Mouse (Mus musculus): ENCODE measurements around the gene Lsamp. TPM values are rescaled to one million over a fixed set of nuclear protein-coding genes. Genes with fewer than 3 reads are reported as not detected.

Lsamp gene
- polyA plus RNA-seq, 1 experiment from 2014 or later: 1.1 TPM

DNA sequence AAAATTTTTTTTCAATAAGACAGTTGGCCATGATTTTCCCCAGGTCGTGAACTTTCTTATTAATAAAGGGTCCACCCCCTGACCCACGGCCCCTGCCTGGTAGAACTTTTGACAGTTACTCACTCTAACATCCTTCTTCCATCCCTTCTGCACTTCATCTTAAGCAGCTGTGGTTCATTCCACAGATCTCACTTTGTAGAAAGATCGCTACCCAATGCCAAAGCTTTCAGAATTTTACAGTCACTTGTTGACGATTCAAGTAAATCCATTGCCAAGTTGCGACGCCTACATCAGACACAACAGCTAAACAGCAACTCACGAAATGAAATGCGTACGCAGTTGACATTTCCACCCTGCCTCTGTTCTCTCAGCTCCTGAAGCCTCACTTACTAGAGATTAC, 2184.1 kb downstream of the Lsamp start:
- Histone ChIP-seq H3K9ac (no peak overlapping the region), H3K36me3 (no peaks in the 10 kb centered on the region), H3K4me2 (no peak overlapping the region), H3K27me3 (replicated peaks) (no peaks in the 10 kb centered on the region), H3K4me1 (replicated peaks) (no peaks in the 10 kb centered on the region), H3K27ac (ENCODE audit: poor library complexity, severe bottlenecking) (no peak overlapping the region), H3K9me3 (replicated peaks) (no peaks in the 10 kb centered on the region), H3K4me3 (no peak overlapping the region)
- 86% methylated on average over 9 of the region's 9 CpGs for WGBS
- no peak for ATAC-seq (ENCODE audit: insufficient number of reproducible peaks, low FRiP score)

DNA sequence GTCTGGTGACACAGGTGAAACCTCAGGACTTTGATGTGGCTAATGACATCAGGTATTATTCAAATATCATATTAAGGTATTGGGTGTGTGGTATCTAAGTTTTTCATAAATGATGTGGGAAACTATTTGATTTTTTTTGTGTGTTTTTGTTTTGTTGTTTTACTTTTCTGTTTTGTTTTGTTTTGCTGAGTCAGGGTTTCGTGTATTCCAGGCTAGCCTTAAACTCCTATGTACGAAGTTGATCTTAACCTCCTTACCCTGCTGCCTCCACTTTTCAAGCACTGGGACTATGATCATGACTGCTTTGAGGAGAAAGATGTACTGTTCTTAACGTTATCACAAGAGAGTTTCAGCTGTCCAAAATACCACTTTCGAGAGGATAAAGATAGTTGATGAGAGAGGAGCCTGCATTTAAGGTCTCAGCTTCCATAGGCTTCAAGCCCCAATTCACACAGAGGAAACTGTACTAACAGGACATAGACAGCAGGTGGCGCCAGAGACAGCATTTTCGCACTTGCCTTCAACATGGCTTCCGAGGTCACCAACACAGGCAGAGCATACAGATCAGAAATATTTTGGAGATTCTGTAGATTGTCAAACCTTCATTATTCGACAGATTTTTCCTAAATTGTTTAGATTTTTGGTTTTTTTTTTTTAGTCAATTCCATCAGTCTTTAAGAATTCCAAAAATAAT, 2185.4 kb downstream of the Lsamp start:
- Histone ChIP-seq H3K27me3 (replicated peaks) (no peaks in the 10 kb centered on the region), H3K4me2 (no peak overlapping the region), H3K36me3 (no peaks in the 10 kb centered on the region), H3K27ac (ENCODE audit: poor library complexity, severe bottlenecking) (no peak overlapping the region), H3K4me3 (no peak overlapping the region), H3K4me1 (replicated peaks) (no peaks in the 10 kb centered on the region), H3K9me3 (replicated peaks) (no peaks in the 10 kb centered on the region), H3K9ac (no peak overlapping the region)
- no peak for ATAC-seq (ENCODE audit: insufficient number of reproducible peaks, low FRiP score)
- 26% methylated on average over 8 of the region's 8 CpGs for WGBS

DNA sequence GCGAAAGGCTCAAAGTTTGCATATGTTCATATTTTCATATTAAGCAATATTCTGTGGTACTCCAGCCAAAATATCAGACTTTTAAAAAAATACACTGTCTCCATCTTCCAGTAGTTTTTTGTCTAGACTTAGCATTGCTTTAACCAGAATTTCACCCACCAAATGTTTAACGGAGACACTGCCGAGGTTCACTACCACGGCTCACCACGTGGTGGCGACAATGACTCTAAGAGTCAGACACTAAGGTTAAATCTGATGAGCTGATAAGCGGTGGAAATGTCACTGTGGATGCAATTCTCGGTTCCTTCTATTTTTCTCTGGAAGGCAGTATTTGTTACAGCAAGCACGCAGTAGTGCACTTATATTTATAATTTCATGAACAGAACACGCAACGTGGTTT, 2188.3 kb downstream of the Lsamp start:
- Histone ChIP-seq H3K27ac (ENCODE audit: poor library complexity, severe bottlenecking) (no peak overlapping the region), H3K9me3 (replicated peaks) (no peaks in the 10 kb centered on the region), H3K4me2 (no peak overlapping the region), H3K4me3 (no peak overlapping the region), H3K9ac (no peak overlapping the region), H3K4me1 (replicated peaks) (no peaks in the 10 kb centered on the region), H3K36me3 (no peaks in the 10 kb centered on the region), H3K27me3 (replicated peaks) (no peaks in the 10 kb centered on the region)
- no peak for ATAC-seq (ENCODE audit: insufficient number of reproducible peaks, low FRiP score)
- WGBS: 31% methylated on average over 11 of the region's 11 CpGs

- Histone ChIP-seq H3K36me3 (no peaks in the 10 kb centered on the region), H3K27me3 (replicated peaks) (no peaks in the 10 kb centered on the region), H3K4me2 (no peak overlapping the region), H3K9me3 (replicated peaks) (no peaks in the 10 kb centered on the region), H3K4me3 (no peak overlapping the region), H3K4me1 (replicated peaks) (no peaks in the 10 kb centered on the region), H3K27ac (ENCODE audit: poor library complexity, severe bottlenecking) (no peak overlapping the region), H3K9ac (no peak overlapping the region)
- WGBS: 70% methylated on average over 3 of the region's 3 CpGs
- no peak for ATAC-seq (ENCODE audit: insufficient number of reproducible peaks, low FRiP score)
Observed at GRCm38 (mm10) chr16:42178866-42179265, 2194.7 kb downstream of the Lsamp start.

GRCm38 (mm10) chr16:42180025-42180424, 2195.9 kb downstream of the Lsamp start:
- no peaks in the 10 kb centered on the region for H3K4me1 ChIP-seq (replicated peaks)
- H3K36me3 ChIP-seq: no peaks in the 10 kb centered on the region
- WGBS: 74% methylated on average over 6 of the region's 6 CpGs
- no peaks in the 10 kb centered on the region for H3K9me3 ChIP-seq (replicated peaks)
- no peak overlapping the region for H3K9ac ChIP-seq
- H3K27me3 ChIP-seq (replicated peaks): no peaks in the 10 kb centered on the region
- ATAC-seq (ENCODE audit: insufficient number of reproducible peaks, low FRiP score): no peak
- H3K4me2 ChIP-seq: no peak overlapping the region
- no peak overlapping the region for H3K27ac ChIP-seq (ENCODE audit: poor library complexity, severe bottlenecking)
- H3K4me3 ChIP-seq: no peak overlapping the region

DNA sequence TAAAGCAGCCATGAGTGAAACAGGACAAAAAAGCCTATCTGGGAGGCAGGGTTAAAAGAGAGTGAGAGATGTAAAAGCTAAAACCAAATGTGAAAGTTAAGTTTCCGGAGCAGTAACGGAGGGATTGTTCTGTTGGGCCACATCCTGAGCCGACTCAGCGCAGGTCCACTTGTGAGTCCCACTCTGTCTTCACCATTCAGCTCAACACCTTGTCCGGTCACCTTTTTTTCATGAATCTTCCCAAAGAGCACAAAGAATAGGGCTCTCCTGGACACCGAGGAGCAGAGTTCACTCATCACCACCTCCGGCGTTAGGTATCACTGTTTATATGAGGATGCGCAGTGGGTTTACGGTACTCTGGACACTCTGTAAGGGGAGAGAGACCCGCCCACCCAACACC, 2196.3 kb downstream of the Lsamp start:
- Histone ChIP-seq H3K9me3 (replicated peaks) (no peaks in the 10 kb centered on the region), H3K4me3 (no peak overlapping the region), H3K27me3 (replicated peaks) (no peaks in the 10 kb centered on the region), H3K4me2 (no peak overlapping the region), H3K9ac (no peak overlapping the region), H3K27ac (ENCODE audit: poor library complexity, severe bottlenecking) (no peak overlapping the region), H3K4me1 (replicated peaks) (no peaks in the 10 kb centered on the region), H3K36me3 (no peaks in the 10 kb centered on the region)
- no peak for ATAC-seq (ENCODE audit: insufficient number of reproducible peaks, low FRiP score)
- WGBS: 89% methylated on average over 11 of the region's 11 CpGs

DNA sequence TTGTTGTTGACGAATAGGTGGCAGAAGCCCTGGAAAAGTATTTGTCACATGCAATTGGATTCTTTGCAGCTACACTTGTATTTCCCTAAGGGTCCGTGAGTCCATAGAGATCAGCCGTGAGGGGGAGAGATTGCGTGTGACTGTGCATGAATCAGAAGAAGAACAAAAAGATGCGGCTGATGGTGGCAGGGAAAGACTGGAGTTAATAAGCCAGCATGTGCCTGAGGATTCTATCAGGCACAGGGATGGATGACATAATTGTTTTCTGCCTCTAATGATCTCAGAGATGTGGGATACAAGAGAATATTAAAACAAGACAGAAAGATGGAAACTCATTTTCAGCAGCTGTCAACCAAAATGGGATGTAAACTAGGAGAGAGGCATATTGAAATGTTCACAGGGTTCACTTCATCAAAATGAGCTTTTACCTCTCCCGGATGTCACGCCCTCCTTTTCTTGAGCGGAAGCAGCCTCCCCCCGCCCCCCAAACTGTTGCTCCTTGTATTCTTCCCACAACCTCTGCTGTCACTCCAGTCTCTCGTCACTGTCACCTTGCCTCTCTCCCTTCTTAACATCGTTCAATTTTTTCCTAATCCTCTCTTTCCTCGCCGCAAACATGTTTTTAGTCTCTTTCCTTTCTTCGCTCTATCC, 2205.4 kb downstream of the Lsamp start:
- peak overlapping the region; percentile 73 for H3K4me2 ChIP-seq
- H3K27ac ChIP-seq (ENCODE audit: poor library complexity, severe bottlenecking): peak overlapping the region; percentile 9; the same call in 1 of the 2 replicates
- WGBS: 40% methylated on average over 14 of the region's 14 CpGs
- peak overlapping the region; percentile 54 for H3K4me3 ChIP-seq
- H3K9ac ChIP-seq: peak overlapping the region; percentile 57
- H3K36me3 ChIP-seq: no peaks in the 10 kb centered on the region
- peaks cover 3% of the 10 kb centered on the region; the same call in 1 of the 2 replicates for H3K4me1 ChIP-seq (replicated peaks)
- H3K9me3 ChIP-seq (replicated peaks): no peaks in the 10 kb centered on the region
- H3K27me3 ChIP-seq (replicated peaks): no peaks in the 10 kb centered on the region
- peak; percentile 40; the same call in 1 of the 2 replicates for ATAC-seq (ENCODE audit: insufficient number of reproducible peaks, low FRiP score)

DNA sequence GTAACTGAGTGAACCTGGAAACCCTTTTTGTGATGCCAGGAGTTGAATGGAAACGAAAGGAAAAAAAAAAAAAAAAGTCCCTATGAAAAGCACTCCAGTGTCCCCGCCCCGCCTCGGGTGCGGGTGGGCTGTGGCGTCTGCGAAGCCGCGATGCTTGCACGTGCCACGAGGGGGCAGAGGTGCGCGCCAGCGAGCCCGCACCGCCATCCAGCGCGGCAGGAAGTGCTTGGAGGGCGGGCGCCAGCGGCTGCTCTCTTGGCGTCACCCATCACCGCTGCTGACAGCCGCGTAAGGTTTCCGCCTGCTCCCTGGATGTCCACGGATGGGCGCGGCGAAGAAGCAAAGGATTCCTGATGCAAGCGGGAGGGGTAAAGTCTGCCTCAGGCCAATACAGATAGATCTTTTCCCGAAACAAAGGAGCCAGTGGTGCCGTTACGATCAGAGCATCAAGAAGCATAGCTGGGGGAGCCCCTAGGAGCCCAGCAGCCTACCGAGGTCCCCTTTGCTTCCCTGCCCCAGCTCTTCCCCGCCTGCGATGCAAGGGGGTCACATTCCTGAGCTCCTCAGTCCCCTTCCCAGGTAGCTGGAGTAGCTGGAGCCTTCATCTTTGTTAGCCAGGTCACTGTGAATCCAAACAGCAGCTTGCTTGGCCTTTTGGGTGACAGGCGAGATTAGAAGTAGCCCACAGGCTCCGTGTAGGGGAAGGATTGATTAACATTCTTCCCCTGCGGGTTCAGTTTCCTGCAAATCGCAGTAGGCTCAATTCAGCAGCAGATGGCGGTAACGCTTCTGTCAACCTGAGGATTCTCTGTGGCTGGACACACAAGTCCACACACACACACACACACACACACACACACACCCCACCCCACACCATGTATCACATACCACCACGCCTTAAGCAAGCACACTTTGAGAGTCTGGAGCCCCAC, 2206.2 kb downstream of the Lsamp start:
- Histone ChIP-seq H3K4me3 (peak overlapping the region; percentile 54), H3K4me2 (peak overlapping the region; percentile 73), H3K27me3 (replicated peaks) (no peaks in the 10 kb centered on the region), H3K9me3 (replicated peaks) (no peaks in the 10 kb centered on the region), H3K4me1 (replicated peaks) (peaks cover 3% of the 10 kb centered on the region; the same call in 1 of the 2 replicates), H3K36me3 (no peaks in the 10 kb centered on the region), H3K27ac (ENCODE audit: poor library complexity, severe bottlenecking) (peak overlapping the region; percentile 83), H3K9ac (peak overlapping the region; percentile 73)
- peak; percentile 94 for ATAC-seq (ENCODE audit: insufficient number of reproducible peaks, low FRiP score)
- WGBS: under 1% methylated on average over 44 of the region's 44 CpGs

Small RNA genes lying within 50 kb of the gene (microRNA-seq; reads per million reads assigned to microRNA genes)
- gene Gm27887 (not detected), gene Gm47276 (not detected)

Measured in heart, embryonic 12.5 days (tissue).